Mouse (Mus musculus) heart, embryonic 12.5 days (tissue): Measurements from ENCODE around the gene Kif17. TPM values are rescaled to one million over a fixed set of nuclear protein-coding genes. Genes with fewer than 3 reads are reported as not detected.

Experiments
- ATAC-seq: fragments of 200-750 bp; cut with Nextera tagmentation; 2 replicates; pipeline ENCODE4 v1.8.0; 2017; ENCODE audit warnings: moderate TSS enrichment, moderate library complexity; ENCODE audit not compliant: insufficient number of reproducible peaks, low FRiP score
- H3K27ac ChIP-seq: fragments of 300-500 bp; sonication (generic); 2 replicates; pipeline ENCODE4 v1.5.1; 2016; ENCODE audit warnings: mild to moderate bottlenecking, moderate library complexity; ENCODE audit not compliant: poor library complexity, severe bottlenecking
- H3K27me3 ChIP-seq: fragments of 300-500 bp; sonication (generic); replicated peaks from 2 replicates; pipeline ENCODE4 v1.6.1; 2016; ENCODE audit warnings: mild to moderate bottlenecking, moderate library complexity
- H3K36me3 ChIP-seq: fragments of 300-500 bp; sonication (generic); 2 replicates; pipeline ENCODE4 v1.6.1; 2016; ENCODE audit warnings: mild to moderate bottlenecking, moderate library complexity
- H3K4me1 ChIP-seq: fragments of 300-500 bp; sonication (generic); replicated peaks from 2 replicates; pipeline ENCODE4 v1.6.1; 2016; ENCODE audit warnings: mild to moderate bottlenecking
- H3K4me2 ChIP-seq: fragments of 300-500 bp; sonication (generic); 2 replicates; pipeline ENCODE4 v1.6.1; 2016; ENCODE audit warnings: mild to moderate bottlenecking, moderate library complexity
- H3K4me3 ChIP-seq: fragments of 300-500 bp; sonication (generic); 2 replicates; pipeline ENCODE4 v1.5.1; 2016; ENCODE audit warnings: mild to moderate bottlenecking
- H3K9ac ChIP-seq: fragments of 300-500 bp; sonication (generic); 2 replicates; pipeline ENCODE4 v1.6.1; 2016; ENCODE audit warnings: mild to moderate bottlenecking, moderate library complexity
- H3K9me3 ChIP-seq: fragments of 300-500 bp; sonication (generic); replicated peaks from 2 replicates; pipeline ENCODE4 v1.6.1; 2016; ENCODE audit warnings: mild to moderate bottlenecking, moderate library complexity
- WGBS: fragments of 180-500 bp; shearing (Covaris S2); methylation state at CpG from one replicate; pipeline ENCODE4 v1.1.7; 2016; 5-methylcytosine and 5-hydroxymethylcytosine counted together
- polyA plus RNA-seq: library from polyadenylated mRNA; unstranded; fragments of >200 nt; fragmentation: Nextera tagmentation; extraction: Ambion mirVana; gene quantifications from 2 replicates; pipeline ENCODE4 v1.2.1, GENCODE M21; 2016

Kif17 gene
- polyA plus RNA-seq, 1 experiment from 2014 or later = 0.52 TPM

- Histone ChIP-seq H3K4me2 (no peak overlapping the region), H3K9me3 (peaks cover 4% of the 10 kb centered on the region; the same call in 1 of the 2 replicates), H3K27ac (no peak overlapping the region), H3K4me3 (no peak overlapping the region), H3K4me1 (peaks cover 18% of the 10 kb centered on the region), H3K36me3 (no peaks in the 10 kb centered on the region), H3K27me3 (no peaks in the 10 kb centered on the region), H3K9ac (no peak overlapping the region)
- WGBS = 78% methylated on average over 10 of the region's 10 CpGs
- no peak for ATAC-seq
Observed at GRCm38 (mm10) chr4:138301271-138301780, 51.1 kb downstream of the Kif17 start.

GRCm38 (mm10) chr4:138303011-138303410, 52.8 kb downstream of the Kif17 start:
- H3K4me2 ChIP-seq = peak overlapping the region; percentile 90; the same call in 1 of the 2 replicates
- H3K4me1 ChIP-seq = peaks cover 18% of the 10 kb centered on the region
- no peak overlapping the region for H3K27ac ChIP-seq
- H3K4me3 ChIP-seq = no peak overlapping the region
- no peak for ATAC-seq
- H3K27me3 ChIP-seq = no peaks in the 10 kb centered on the region
- peaks cover 16% of the 10 kb centered on the region for H3K36me3 ChIP-seq
- peaks cover 4% of the 10 kb centered on the region; the same call in 1 of the 2 replicates for H3K9me3 ChIP-seq
- 93% methylated on average over 3 of the region's 3 CpGs for WGBS
- no peak overlapping the region for H3K9ac ChIP-seq

- Histone ChIP-seq H3K4me3 (peak overlapping the region; percentile 93), H3K27ac (peak overlapping the region; percentile 67), H3K27me3 (no peaks in the 10 kb centered on the region), H3K4me1 (peaks cover 18% of the 10 kb centered on the region), H3K9ac (peak overlapping the region; percentile 78), H3K4me2 (peak overlapping the region; percentile 90), H3K36me3 (peaks cover 23% of the 10 kb centered on the region), H3K9me3 (peaks cover 4% of the 10 kb centered on the region; the same call in 1 of the 2 replicates)
- 16% methylated on average over 18 of the region's 18 CpGs for WGBS
- ATAC-seq = no peak
Observed at GRCm38 (mm10) chr4:138303742-138304141, 53.5 kb downstream of the Kif17 start.

DNA sequence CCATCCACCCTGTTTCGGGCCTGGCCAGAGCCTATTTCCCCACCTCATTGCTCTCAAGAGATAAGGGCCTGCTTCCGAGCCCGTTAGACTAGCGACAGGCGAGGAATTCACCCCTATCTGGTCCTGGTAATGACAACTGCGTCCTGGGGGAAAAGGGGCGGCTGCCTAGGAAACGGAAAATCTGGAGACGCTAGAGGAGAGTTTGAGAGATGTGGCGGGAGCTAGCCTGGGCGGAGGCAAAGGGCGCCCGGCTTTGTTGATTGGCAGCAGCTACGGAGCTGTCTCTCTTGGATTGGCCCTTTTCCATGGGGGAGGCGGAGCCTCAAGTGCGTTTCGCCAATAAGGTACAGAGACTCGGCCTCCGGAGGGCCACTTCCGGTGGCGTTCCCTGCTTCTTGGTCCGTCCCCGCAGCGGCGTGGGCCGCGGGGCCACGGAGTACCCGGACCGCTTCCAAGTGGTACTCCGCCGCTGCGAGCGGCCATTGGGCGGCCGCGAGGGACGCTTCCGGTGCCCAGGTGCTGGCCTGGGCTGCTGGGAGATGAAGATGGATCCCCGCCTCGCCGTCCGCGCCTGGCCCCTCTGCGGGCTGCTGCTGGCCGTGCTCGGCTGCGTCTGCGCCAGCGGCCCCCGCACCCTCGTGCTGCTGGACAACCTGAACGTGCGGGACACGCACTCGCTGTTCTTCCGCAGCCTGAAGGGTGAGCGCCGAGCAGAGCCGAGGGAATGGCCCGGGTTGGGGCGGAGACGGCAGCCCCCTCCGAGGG, 54.3 kb downstream of the Kif17 start, which contains the start of gene Ddost:
Ddost (plus strand) TSS at position 391 of the 765 bp plus-strand sequence.
- Histone ChIP-seq H3K4me1 (peaks cover 18% of the 10 kb centered on the region), H3K4me3 (peak within 1 kb of the TSS; percentile 93), H3K27ac (peak within 1 kb of the TSS; percentile 69), H3K9me3 (peaks cover 4% of the 10 kb centered on the region; the same call in 1 of the 2 replicates), H3K4me2 (peak within 1 kb of the TSS; percentile 95), H3K27me3 (no peaks in the 10 kb centered on the region), H3K9ac (peak within 1 kb of the TSS; percentile 94), H3K36me3 (peaks cover 31% of the 10 kb centered on the region)
- peak; percentile 97 for ATAC-seq
- 0% methylated on average over 64 of the region's 64 CpGs for WGBS

- H3K4me3 ChIP-seq = no peak overlapping the region
- H3K4me2 ChIP-seq = no peak overlapping the region
- H3K27me3 ChIP-seq = no peaks in the 10 kb centered on the region
- H3K9me3 ChIP-seq = no peaks in the 10 kb centered on the region
- no peak overlapping the region for H3K9ac ChIP-seq
- no peak for ATAC-seq
- peaks cover 18% of the 10 kb centered on the region for H3K4me1 ChIP-seq
- no peak overlapping the region for H3K27ac ChIP-seq
- WGBS = 89% methylated on average over 3 of the region's 3 CpGs
- peaks cover 55% of the 10 kb centered on the region for H3K36me3 ChIP-seq
Observed at GRCm38 (mm10) chr4:138307025-138307424, 56.8 kb downstream of the Kif17 start.

GRCm38 (mm10) chr4:138307739-138308138, 57.5 kb downstream of the Kif17 start:
- Histone ChIP-seq H3K36me3 (peaks cover 62% of the 10 kb centered on the region), H3K9ac (no peak overlapping the region), H3K4me1 (peaks cover 18% of the 10 kb centered on the region), H3K9me3 (no peaks in the 10 kb centered on the region), H3K4me3 (no peak overlapping the region), H3K27ac (no peak overlapping the region), H3K4me2 (no peak overlapping the region), H3K27me3 (no peaks in the 10 kb centered on the region)
- no peak for ATAC-seq
- WGBS = 92% methylated on average over 12 of the region's 12 CpGs

DNA sequence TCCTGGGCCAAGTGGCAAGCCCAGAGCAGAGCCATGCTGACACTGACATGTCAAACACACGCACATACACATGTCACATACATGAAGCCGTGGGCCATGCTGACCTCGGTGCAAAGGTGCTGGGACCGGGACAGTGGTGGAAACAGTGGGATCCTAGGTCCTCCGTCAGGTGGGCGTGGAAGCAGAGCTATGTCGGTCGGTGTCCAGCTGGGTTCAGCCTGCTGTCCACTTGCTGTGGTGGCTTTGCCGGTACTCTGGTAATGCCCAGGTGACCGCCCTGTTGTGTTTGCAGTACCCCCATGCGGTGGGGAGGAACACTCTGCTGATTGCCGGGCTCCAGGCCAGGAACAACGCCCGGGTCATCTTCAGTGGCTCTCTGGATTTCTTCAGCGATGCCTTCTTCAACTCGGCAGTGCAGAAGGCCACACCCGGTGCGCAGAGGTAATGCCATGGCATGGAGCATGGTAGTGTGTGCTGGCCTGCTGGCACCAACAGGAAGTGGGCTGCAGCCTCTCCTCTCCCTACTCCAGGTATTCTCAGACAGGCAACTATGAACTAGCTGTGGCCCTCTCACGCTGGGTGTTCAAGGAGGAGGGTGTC, 60.2 kb downstream of the Kif17 start:
- Histone ChIP-seq H3K27ac (no peak overlapping the region), H3K4me1 (peaks cover 6% of the 10 kb centered on the region), H3K4me2 (no peak overlapping the region), H3K9ac (no peak overlapping the region), H3K4me3 (no peak overlapping the region), H3K36me3 (peaks cover 89% of the 10 kb centered on the region), H3K27me3 (no peaks in the 10 kb centered on the region), H3K9me3 (no peaks in the 10 kb centered on the region)
- ATAC-seq = no peak
- 91% methylated on average over 19 of the region's 19 CpGs for WGBS

- H3K9me3 ChIP-seq = no peaks in the 10 kb centered on the region
- peaks cover 97% of the 10 kb centered on the region for H3K36me3 ChIP-seq
- no peaks in the 10 kb centered on the region for H3K4me1 ChIP-seq
- peak; percentile 42; the same call in 1 of the 2 replicates for ATAC-seq
- H3K4me2 ChIP-seq = no peak overlapping the region
- H3K4me3 ChIP-seq = no peak overlapping the region
- H3K27ac ChIP-seq = no peak overlapping the region
- H3K27me3 ChIP-seq = no peaks in the 10 kb centered on the region
- WGBS = 59% methylated on average over 8 of the region's 8 CpGs
- H3K9ac ChIP-seq = no peak overlapping the region
Observed at GRCm38 (mm10) chr4:138311595-138311994, 61.4 kb downstream of the Kif17 start.

- H3K36me3 ChIP-seq = peaks cover 97% of the 10 kb centered on the region
- no peak overlapping the region for H3K27ac ChIP-seq
- ATAC-seq = no peak
- no peak overlapping the region for H3K4me3 ChIP-seq
- H3K9me3 ChIP-seq = no peaks in the 10 kb centered on the region
- H3K4me1 ChIP-seq = no peaks in the 10 kb centered on the region
- H3K9ac ChIP-seq = no peak overlapping the region
- 96% methylated on average over 3 of the region's 3 CpGs for WGBS
- H3K27me3 ChIP-seq = no peaks in the 10 kb centered on the region
- no peak overlapping the region for H3K4me2 ChIP-seq
Observed at GRCm38 (mm10) chr4:138312105-138312504, 61.9 kb downstream of the Kif17 start.

DNA sequence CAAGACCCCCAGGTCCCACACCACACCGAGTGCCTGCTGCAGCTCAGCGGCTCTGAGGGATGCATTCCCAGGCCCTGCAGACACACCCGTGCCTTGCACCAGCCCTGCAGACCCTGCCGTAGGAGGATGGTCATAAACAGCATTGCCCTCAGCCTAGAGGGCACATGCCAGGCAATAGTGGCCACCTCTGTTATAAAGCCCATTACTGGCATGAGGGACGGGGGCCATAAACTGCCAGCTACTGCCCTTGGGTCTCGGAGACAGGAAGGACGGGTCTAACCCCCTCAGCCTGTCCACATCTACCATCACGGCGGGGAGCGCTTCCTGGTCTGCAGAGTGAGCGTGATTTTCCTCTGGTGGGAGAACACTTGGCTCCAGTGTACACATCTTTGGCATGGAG, 62.8 kb downstream of the Kif17 start:
- H3K4me3 ChIP-seq = no peak overlapping the region
- WGBS = 90% methylated on average over 11 of the region's 11 CpGs
- H3K9ac ChIP-seq = no peak overlapping the region
- ATAC-seq = no peak
- H3K27ac ChIP-seq = no peak overlapping the region
- H3K36me3 ChIP-seq = peaks cover 95% of the 10 kb centered on the region
- H3K4me2 ChIP-seq = no peak overlapping the region
- no peaks in the 10 kb centered on the region for H3K4me1 ChIP-seq
- H3K9me3 ChIP-seq = no peaks in the 10 kb centered on the region
- H3K27me3 ChIP-seq = no peaks in the 10 kb centered on the region

- H3K4me3 ChIP-seq = no peak overlapping the region
- no peak overlapping the region for H3K4me2 ChIP-seq
- H3K4me1 ChIP-seq = no peaks in the 10 kb centered on the region
- no peaks in the 10 kb centered on the region for H3K27me3 ChIP-seq
- H3K27ac ChIP-seq = no peak overlapping the region
- ATAC-seq = no peak
- peaks cover 87% of the 10 kb centered on the region for H3K36me3 ChIP-seq
- no peaks in the 10 kb centered on the region for H3K9me3 ChIP-seq
- WGBS = 86% methylated on average over 4 of the region's 4 CpGs
- no peak overlapping the region for H3K9ac ChIP-seq
Observed at GRCm38 (mm10) chr4:138313795-138314194, 63.6 kb downstream of the Kif17 start.
